Mouse (Mus musculus) right cerebral cortex, postnatal 36 days (tissue): ENCODE data around the gene H2-D1.
"Not testable (repeated sequence)": the region's sequence is repeated elsewhere in the genome, so short reads cannot be mapped to it uniquely, and the experiment has no call there.

Experiments
- DNase-seq, 2 experiments: peaks; one replicate each; pipeline ENCODE4 v3.0.0; 2022; ENCODE audit warnings: low spot score in 2 of 2, mixed read lengths in 1 of 2

H2-D1 gene

GRCm38 (mm10) chr17:35303756-35304350 is 41.3 kb downstream of the H2-D1 start:
- DNase-seq = no peak

- DNase-seq = no peak
These were observed 41.9 kb downstream of the H2-D1 start for GRCm38 (mm10) chr17:35304478-35304877.

- not testable (repeated sequence) for DNase-seq
These were observed 42.4 kb downstream of the H2-D1 start for GRCm38 (mm10) chr17:35304921-35305320.
